Mouse (Mus musculus): Measurements from ENCODE around the gene Pfkfb3. TPM values are rescaled to one million over a fixed set of nuclear protein-coding genes. Genes with fewer than 3 reads are reported as not detected.
"Not testable (repeated sequence)": the region's sequence is repeated elsewhere in the genome, so short reads cannot be mapped to it uniquely, and the experiment has no call there.

Gene Pfkfb3
- polyA plus RNA-seq, 2 experiments, result 2.6 to 5.2 TPM

- 77% methylated on average over 1 of the region's 1 CpGs for WGBS (ENCODE audit: insufficient replicate concordance)
- peaks cover 0 to 17% of the 10 kb centered on the region in 2 experiments; a peak in 2 of 4 replicates for H3K4me1 ChIP-seq (replicated peaks; ENCODE audit: control insufficient read depth in 2 of 2, insufficient read depth in 2 of 2, low read length in 1 of 2)
- no peaks in the 10 kb centered on the region for H3K36me3 ChIP-seq (replicated peaks; ENCODE audit: control insufficient read depth, insufficient read depth, low read depth)
- DNase-seq (ENCODE audit: low read depth in 3 of 3, low spot score in 3 of 3) (no peak), ATAC-seq (ENCODE audit: insufficient read depth) (no peak)
- H3K27me3 ChIP-seq (ENCODE audit: control insufficient read depth, insufficient read depth, low read length), result no peaks in the 10 kb centered on the region
- H3K27ac ChIP-seq, result no peak overlapping the region
- H3K4me3 ChIP-seq (ENCODE audit: insufficient read depth in 1 of 2, low read depth in 2 of 2, low read length in 2 of 2), result no peak overlapping the region
- TF ChIP-seq CTCF (IDR thresholded peaks at IDR 0.05; ENCODE audit: low read depth) (no peak), EP300 (IDR thresholded peaks at IDR 0.05; ENCODE audit: low read depth) (no peak)
- no peaks in the 10 kb centered on the region for H3K9me3 ChIP-seq (ENCODE audit: control insufficient read depth, low read length)
- H3K4me2 ChIP-seq (ENCODE audit: low read depth), result no peak overlapping the region
- no peak overlapping the region for H3K9ac ChIP-seq (replicated peaks)
Measured at GRCm38 (mm10) chr2:11542121-11542520, 11.8 kb downstream of the Pfkfb3 start.

- not testable (repeated sequence) for H3K27me3 ChIP-seq (ENCODE audit: control insufficient read depth, insufficient read depth, low read length); DNase-seq (ENCODE audit: low read depth in 3 of 3, low spot score in 3 of 3); ATAC-seq (ENCODE audit: insufficient read depth); H3K36me3 ChIP-seq (replicated peaks; ENCODE audit: control insufficient read depth, insufficient read depth, low read depth); H3K9ac ChIP-seq (replicated peaks); H3K4me3 ChIP-seq (ENCODE audit: insufficient read depth in 1 of 2, low read depth in 2 of 2, low read length in 2 of 2); H3K9me3 ChIP-seq (ENCODE audit: control insufficient read depth, low read length); H3K27ac ChIP-seq; H3K4me2 ChIP-seq (ENCODE audit: low read depth)
- peaks cover 0 to 17% of the 10 kb centered on the region in 2 experiments; a peak in 2 of 4 replicates for H3K4me1 ChIP-seq (replicated peaks; ENCODE audit: control insufficient read depth in 2 of 2, insufficient read depth in 2 of 2, low read length in 1 of 2)
- 17% methylated on average over 1 of the region's 1 CpGs for WGBS (ENCODE audit: insufficient replicate concordance)
Measured at GRCm38 (mm10) chr2:11541528-11541927, 12.3 kb downstream of the Pfkfb3 start.

DNA sequence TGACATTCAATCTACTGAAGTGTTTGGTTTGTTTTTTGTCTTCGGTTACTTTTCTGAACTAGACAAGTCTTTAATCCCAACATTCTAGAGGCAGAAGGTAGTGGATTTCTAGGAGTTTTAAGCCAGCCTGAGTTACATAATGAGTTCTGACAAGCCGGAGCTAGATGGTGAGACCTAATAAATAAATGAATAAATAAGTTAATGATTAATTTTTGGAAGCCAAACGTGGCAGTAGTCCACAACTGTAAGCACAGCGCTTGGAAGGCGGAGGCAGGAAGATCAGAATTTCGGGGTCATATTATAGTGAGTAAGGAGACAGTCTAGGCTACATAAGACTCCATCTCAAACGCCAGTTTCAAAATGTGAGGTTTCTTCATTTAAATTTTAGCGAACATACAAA lies 17.9 kb downstream of the Pfkfb3 start:
- no peak for TF ChIP-seq EP300 (IDR thresholded peaks at IDR 0.05; ENCODE audit: low read depth)
- TF ChIP-seq CTCF (IDR thresholded peaks at IDR 0.05; ENCODE audit: low read depth), result no peak
- H3K4me1 ChIP-seq (replicated peaks; ENCODE audit: control insufficient read depth in 2 of 2, insufficient read depth in 2 of 2, low read length in 1 of 2), result peaks cover 0 to 5% of the 10 kb centered on the region in 2 experiments; a peak in 3 of 4 replicates
- no peaks in the 10 kb centered on the region for H3K27me3 ChIP-seq (ENCODE audit: control insufficient read depth, insufficient read depth, low read length)
- 55% methylated on average over 8 of the region's 8 CpGs for WGBS (ENCODE audit: insufficient replicate concordance)
- no peak for DNase-seq (ENCODE audit: low read depth in 3 of 3, low spot score in 3 of 3)
- no peaks in the 10 kb centered on the region for H3K36me3 ChIP-seq (replicated peaks; ENCODE audit: control insufficient read depth, insufficient read depth, low read depth)
- H3K4me2 ChIP-seq (ENCODE audit: low read depth), result peak overlapping the region; percentile 62
- H3K27ac ChIP-seq, result no peak overlapping the region
- H3K9ac ChIP-seq (replicated peaks), result no peak overlapping the region
- peak overlapping the region in 1 of 2 experiments; percentile 49; a peak in 1 of 4 replicates for H3K4me3 ChIP-seq (ENCODE audit: insufficient read depth in 1 of 2, low read depth in 2 of 2, low read length in 2 of 2)
- no peaks in the 10 kb centered on the region for H3K9me3 ChIP-seq (ENCODE audit: control insufficient read depth, low read length)
- ATAC-seq (ENCODE audit: insufficient read depth), result no peak

GRCm38 (mm10) chr2:11535412-11535928 lies 18.4 kb downstream of the Pfkfb3 start:
- Histone ChIP-seq H3K27ac (no peak overlapping the region), H3K9me3 (ENCODE audit: control insufficient read depth, low read length) (no peaks in the 10 kb centered on the region)
- WGBS (ENCODE audit: insufficient replicate concordance), result 1% methylated on average over 32 of the region's 32 CpGs

DNA sequence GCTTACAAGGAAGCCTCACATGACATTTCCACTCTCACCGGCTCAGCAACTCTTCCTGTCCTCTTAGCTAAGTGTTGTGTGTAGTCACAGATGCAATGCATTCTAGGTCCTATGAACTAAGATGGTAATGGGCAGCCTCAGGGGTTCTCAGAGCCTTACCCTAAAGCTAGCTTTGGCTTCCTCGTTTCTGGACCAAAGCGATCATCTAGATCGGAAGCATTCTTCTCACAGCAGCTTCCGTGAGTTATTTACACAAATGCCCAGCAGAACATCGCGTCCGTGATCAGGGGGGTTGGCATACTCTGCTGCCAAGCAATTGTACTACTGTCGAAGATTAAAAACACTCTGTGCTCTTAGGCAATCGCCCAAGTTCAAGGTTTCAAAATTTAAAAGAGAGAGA lies 19.1 kb downstream of the Pfkfb3 start:
- H3K27me3 ChIP-seq (ENCODE audit: control insufficient read depth, insufficient read depth, low read length), result no peaks in the 10 kb centered on the region
- H3K36me3 ChIP-seq (replicated peaks; ENCODE audit: control insufficient read depth, insufficient read depth, low read depth), result no peaks in the 10 kb centered on the region
- peak overlapping the region in 1 of 2 experiments; percentile 49; a peak in 2 of 4 replicates for H3K4me3 ChIP-seq (ENCODE audit: insufficient read depth in 1 of 2, low read depth in 2 of 2, low read length in 2 of 2)
- H3K4me2 ChIP-seq (ENCODE audit: low read depth), result peak overlapping the region; percentile 62
- ATAC-seq (ENCODE audit: insufficient read depth), result no peak
- WGBS (ENCODE audit: insufficient replicate concordance), result 4% methylated on average over 10 of the region's 10 CpGs
- DNase-seq (ENCODE audit: low read depth in 3 of 3, low spot score in 3 of 3), result no peak
- no peak for TF ChIP-seq CTCF (IDR thresholded peaks at IDR 0.05; ENCODE audit: low read depth)
- H3K27ac ChIP-seq, result no peak overlapping the region
- peaks cover 0 to 5% of the 10 kb centered on the region in 2 experiments; a peak in 3 of 4 replicates for H3K4me1 ChIP-seq (replicated peaks; ENCODE audit: control insufficient read depth in 2 of 2, insufficient read depth in 2 of 2, low read length in 1 of 2)
- H3K9ac ChIP-seq (replicated peaks), result peak overlapping the region; percentile 25; the same call in 1 of the 2 replicates
- no peaks in the 10 kb centered on the region for H3K9me3 ChIP-seq (ENCODE audit: control insufficient read depth, low read length)

More at GRCm38 (mm10) chr2:11535412-11535928, 18.4 kb downstream of the Pfkfb3 start:
- H3K36me3 ChIP-seq (replicated peaks; ENCODE audit: control insufficient read depth, insufficient read depth, low read depth), result no peaks in the 10 kb centered on the region
- peak overlapping the region; percentile 62 for H3K4me2 ChIP-seq (ENCODE audit: low read depth)
- ATAC-seq (ENCODE audit: insufficient read depth) (peak; percentile 93), DNase-seq (ENCODE audit: low read depth in 3 of 3, low spot score in 3 of 3) (peak; percentile 67 to 73 (median 70))
- TF ChIP-seq EP300 (IDR thresholded peaks at IDR 0.05; ENCODE audit: low read depth) (no peak), CTCF (IDR thresholded peaks at IDR 0.05; ENCODE audit: low read depth) (no peak)
- peaks cover 0 to 5% of the 10 kb centered on the region in 2 experiments; a peak in 3 of 4 replicates for H3K4me1 ChIP-seq (replicated peaks; ENCODE audit: control insufficient read depth in 2 of 2, insufficient read depth in 2 of 2, low read length in 1 of 2)
- no peaks in the 10 kb centered on the region for H3K27me3 ChIP-seq (ENCODE audit: control insufficient read depth, insufficient read depth, low read length)
- H3K9ac ChIP-seq (replicated peaks), result no peak overlapping the region
- H3K4me3 ChIP-seq (ENCODE audit: insufficient read depth in 1 of 2, low read depth in 2 of 2, low read length in 2 of 2), result peak overlapping the region; percentile 49 to 58

Data from liver, embryonic 14.5 days (tissue).